Mouse (Mus musculus): ENCODE data around the gene Mobp. TPM values are rescaled to one million over a fixed set of nuclear protein-coding genes. Genes with fewer than 3 reads are reported as not detected.

Gene Mobp
- 1.0 and 1.2 TPM in 2 replicates for polyA plus RNA-seq (2015; fragmentation: Nextera tagmentation; extraction: Ambion mirVana)

GRCm38 (mm10) chr9:120149222-120149828 lies at the start of gene Mobp:
Gene Mobp (plus strand): TSS chr9:120149707.

GRCm38 (mm10) chr9:120110211-120111018 lies 39.1 kb upstream of the Mobp start, which contains the start of gene Slc25a38:
Gene Slc25a38 (plus strand): TSS chr9:120110374.

GRCm38 (mm10) chr9:120127538-120128251 lies 21.8 kb upstream of the Mobp start, which contains the start of gene Rpsa:
Gene Rpsa (plus strand): TSS chr9:120127689.

Other genes starting within 250 kb of the Mobp start
- 26.1 and 26.5 TPM in 2 replicates for gene Gorasp1, start 212.1 kb upstream of the Mobp start, polyA plus RNA-seq (2015; fragmentation: Nextera tagmentation; extraction: Ambion mirVana)
- gene Ttc21a, start 212.1 kb upstream of the Mobp start, polyA plus RNA-seq (2015; fragmentation: Nextera tagmentation; extraction: Ambion mirVana), result 0.35 and 0.40 TPM in 2 replicates
- gene Csrnp1, start 165.0 kb upstream of the Mobp start, polyA plus RNA-seq (2015; fragmentation: Nextera tagmentation; extraction: Ambion mirVana), result 6.3 and 10.0 TPM in 2 replicates
- gene Xirp1, start 126.1 kb upstream of the Mobp start, polyA plus RNA-seq (2015; fragmentation: Nextera tagmentation; extraction: Ambion mirVana), result 0.04 TPM in 1 of 2 replicates, not detected in the other
- 4.8 and 7.2 TPM in 2 replicates for gene Cx3cr1, start 79.8 kb upstream of the Mobp start, polyA plus RNA-seq (2015; fragmentation: Nextera tagmentation; extraction: Ambion mirVana)
- gene Ccr8, start 57.6 kb upstream of the Mobp start, polyA plus RNA-seq (2015; fragmentation: Nextera tagmentation; extraction: Ambion mirVana), result 0.14 and 0.50 TPM in 2 replicates
- 13.6 and 14.7 TPM in 2 replicates for gene Slc25a38, start 39.3 kb upstream of the Mobp start, polyA plus RNA-seq (2015; fragmentation: Nextera tagmentation; extraction: Ambion mirVana)
- gene Rpsa, start 22.0 kb upstream of the Mobp start, polyA plus RNA-seq (2015; fragmentation: Nextera tagmentation; extraction: Ambion mirVana), result 892 and 1,023 TPM in 2 replicates
- 0.07 and 0.11 TPM in 2 replicates for gene Myrip, start 151.8 kb downstream of the Mobp start, polyA plus RNA-seq (2015; fragmentation: Nextera tagmentation; extraction: Ambion mirVana)